In the genomic region with DNA sequence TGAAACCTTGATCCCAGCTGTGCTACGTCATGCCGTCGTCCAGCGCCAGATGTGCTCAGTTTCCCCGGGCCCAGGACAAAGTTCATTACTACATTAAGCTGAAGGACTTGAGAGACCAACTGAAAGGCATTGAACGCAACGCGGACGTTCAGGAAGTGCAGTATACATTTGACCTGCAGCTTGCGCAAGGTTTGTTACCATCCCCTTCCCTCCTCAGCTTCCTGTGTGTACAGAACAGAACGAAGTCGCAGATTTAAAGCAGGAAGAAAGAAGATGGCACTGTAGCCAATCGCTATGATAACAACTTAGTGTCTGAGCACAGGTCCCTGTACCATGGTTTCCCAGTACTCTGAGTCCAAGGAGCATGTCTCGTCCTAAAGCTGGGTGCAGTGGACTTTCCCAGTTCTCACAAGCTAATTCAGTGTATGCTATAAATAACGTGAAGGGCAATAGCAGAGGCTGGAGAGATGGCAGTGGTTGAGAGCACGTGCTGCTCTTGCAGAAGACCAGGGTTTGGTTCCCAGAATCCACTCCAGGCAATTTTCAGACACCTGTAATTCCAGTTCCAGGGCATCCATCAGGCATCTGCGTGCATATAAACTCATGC, we compare ENCODE assay signal across 19 mouse cellular contexts. TPM values are rescaled to one million over a fixed set of nuclear protein-coding genes. Genes with fewer than 3 reads are reported as not detected.
DNase-seq lines count a peak whose midpoint lies in the region; ATAC-seq and TF ChIP-seq lines count a peak whose summit lies in the region.
"Had no signal": no experiment of that assay in that cellular context is flagged by ENCODE, and none has a peak within 500 bp of the region (broad histone marks: within the 10 kb centered on the region; RNA-seq: fewer than 3 reads in every experiment).

No protein-coding gene starts in this region.

- 65% methylated on average over 17 of the region's 17 CpGs for WGBS in liver, postnatal 0 days (ENCODE audit: insufficient replicate concordance)
- 70% methylated on average over 17 of the region's 17 CpGs for WGBS in liver, embryonic 12.5 days (ENCODE audit: insufficient replicate concordance)

- peak; percentile 43; the same call in 1 of the 2 replicates for ATAC-seq in liver, postnatal 0 days
- no peak for ATAC-seq in liver, embryonic 12.5 days
- peak; percentile 99 for ATAC-seq in granulocyte monocyte progenitor cell, adult 5-6 weeks (replicated peaks; ENCODE audit: poor library complexity, severe bottlenecking)
- peak; percentile 77 for ATAC-seq in neutrophil, adult 5-6 weeks (ENCODE audit: extremely low read depth, insufficient number of reproducible peaks, low FRiP score, poor library complexity, severe bottlenecking)
- ATAC-seq: forebrain, embryonic 16.5 days had no signal

- H3K27ac ChIP-seq in liver, postnatal 0 days (ENCODE audit: low read depth): no peak overlapping the region
- H3K27ac ChIP-seq in liver, embryonic 12.5 days: no peak overlapping the region
- H3K27ac ChIP-seq: embryonic facial prominence, embryonic 13.5 days; forebrain, embryonic 12.5 days; gastrocnemius, adult 2 months; heart, adult 2 months; hindbrain, embryonic 15.5 days had no signal

- H3K9me3 ChIP-seq in liver, postnatal 0 days (ENCODE audit: low read length): no peaks in the 10 kb centered on the region
- no peaks in the 10 kb centered on the region for H3K9me3 ChIP-seq in liver, embryonic 12.5 days (replicated peaks)
- H3K9me3 ChIP-seq: embryonic facial prominence, embryonic 13.5 days; forebrain, embryonic 12.5 days; heart, embryonic 12.5 days; hindbrain, embryonic 15.5 days had no signal

- TF ChIP-seq EP300 in liver, postnatal 0 days (IDR thresholded peaks at IDR 0.05; ENCODE audit: low read depth): no peak

- H3K9ac ChIP-seq in liver, postnatal 0 days (replicated peaks): no peak overlapping the region
- H3K9ac ChIP-seq in liver, embryonic 12.5 days: no peak overlapping the region
- H3K9ac ChIP-seq: embryonic facial prominence, embryonic 13.5 days; forebrain, embryonic 12.5 days; heart, embryonic 12.5 days; hindbrain, embryonic 15.5 days had no signal

- 0 out of 2 replicates have a peak overlapping the region, but pooled peaks have one; percentile 22 for H3K4me2 ChIP-seq in liver, postnatal 0 days (ENCODE audit: low read depth, low read length)
- no peak overlapping the region for H3K4me2 ChIP-seq in liver, embryonic 12.5 days
- H3K4me2 ChIP-seq: embryonic facial prominence, embryonic 13.5 days; forebrain, embryonic 12.5 days; heart, embryonic 12.5 days; hindbrain, embryonic 15.5 days had no signal

- peaks cover 46% of the 10 kb centered on the region for H3K36me3 ChIP-seq in liver, postnatal 0 days (replicated peaks; ENCODE audit: insufficient read depth, low read length)
- peaks cover 75% of the 10 kb centered on the region for H3K36me3 ChIP-seq in liver, embryonic 12.5 days

- no peaks in the 10 kb centered on the region for H3K4me1 ChIP-seq in liver, postnatal 0 days (ENCODE audit: insufficient read depth)
- no peaks in the 10 kb centered on the region for H3K4me1 ChIP-seq in liver, embryonic 12.5 days
- H3K4me1 ChIP-seq: embryonic facial prominence, embryonic 13.5 days; forebrain, embryonic 12.5 days; heart, embryonic 12.5 days; hindbrain, embryonic 15.5 days had no signal

- no peaks in the 10 kb centered on the region for H3K27me3 ChIP-seq in liver, postnatal 0 days (ENCODE audit: insufficient read depth, low read length)
- no peaks in the 10 kb centered on the region for H3K27me3 ChIP-seq in liver, embryonic 12.5 days (replicated peaks)
- H3K27me3 ChIP-seq: embryonic facial prominence, embryonic 13.5 days; forebrain, embryonic 12.5 days; heart, embryonic 12.5 days; hindbrain, embryonic 15.5 days had no signal

- DNase-seq in heart, adult 11 months: peak; percentile 87
- DNase-seq in heart, adult 9 months (ENCODE audit: low spot score in 2 of 2): no peak
- no peak for DNase-seq in liver, postnatal 0 days
- no peak for DNase-seq in spleen, postnatal 10 days (ENCODE audit: low spot score in 2 of 2)
- no peak for DNase-seq in lung, postnatal 36 days
- DNase-seq: adrenal gland, postnatal 10 days; cerebellum, adult 8-10 months; cerebellum, postnatal 14 days; gastrocnemius, adult 2 months; gastrocnemius, postnatal 25 days; heart, adult 2 months had no signal

- no peak overlapping the region for H3K4me3 ChIP-seq in liver, postnatal 0 days (ENCODE audit: low read depth, low read length)
- no peak overlapping the region for H3K4me3 ChIP-seq in liver, embryonic 12.5 days
- H3K4me3 ChIP-seq: embryonic facial prominence, embryonic 13.5 days; forebrain, embryonic 12.5 days; gastrocnemius, adult 2 months; heart, adult 2 months; heart, embryonic 12.5 days; hindbrain, embryonic 15.5 days had no signal

- no peak for TF ChIP-seq CTCF in liver, postnatal 0 days (IDR thresholded peaks at IDR 0.05; ENCODE audit: low read depth)

RNA-seq across cellular contexts. Expression of a gene that starts 17.7 kb away (rescaled TPM):
- 20.8 and 22.3 TPM in 2 replicates for polyA plus RNA-seq in liver, postnatal 0 days (2015; fragmentation: Nextera tagmentation; extraction: Ambion mirVana)
- 74.1 and 79.9 TPM in 2 replicates for polyA plus RNA-seq in liver, embryonic 12.5 days (2016; fragmentation: Nextera tagmentation; extraction: Ambion mirVana)
- total RNA-seq in granulocyte monocyte progenitor cell, adult 5-6 weeks (2014; fragmentation: Nextera tagmentation): 48.9 and 76.4 TPM in 2 replicates
- total RNA-seq in granulocyte monocyte progenitor cell, adult 5-6 weeks (2017): 97.3 and 102 TPM in 2 replicates
- 33.5 and 47.0 TPM in 2 replicates for total RNA-seq in neutrophil, adult 5-6 weeks (2017)

RNA-seq across cellular contexts. Expression of a gene that starts 24.3 kb away (rescaled TPM):
- 31.4 and 39.7 TPM in 2 replicates for polyA plus RNA-seq in liver, postnatal 0 days (2015; fragmentation: Nextera tagmentation; extraction: Ambion mirVana)
- polyA plus RNA-seq in liver, embryonic 12.5 days (2016; fragmentation: Nextera tagmentation; extraction: Ambion mirVana): 55.1 and 58.8 TPM in 2 replicates
- total RNA-seq in granulocyte monocyte progenitor cell, adult 5-6 weeks (2014; fragmentation: Nextera tagmentation): 67.2 and 73.5 TPM in 2 replicates
- 75.8 and 104 TPM in 2 replicates for total RNA-seq in granulocyte monocyte progenitor cell, adult 5-6 weeks (2017)
- total RNA-seq in neutrophil, adult 5-6 weeks (2017): 12.8 and 26.3 TPM in 2 replicates

RNA-seq across cellular contexts. Expression of a gene that starts 43.1 kb away (rescaled TPM):
- 0.12 and 0.25 TPM in 2 replicates for polyA plus RNA-seq in liver, postnatal 0 days (2015; fragmentation: Nextera tagmentation; extraction: Ambion mirVana)
- 0.44 and 0.74 TPM in 2 replicates for polyA plus RNA-seq in liver, embryonic 12.5 days (2016; fragmentation: Nextera tagmentation; extraction: Ambion mirVana)
- total RNA-seq in granulocyte monocyte progenitor cell, adult 5-6 weeks (2014; fragmentation: Nextera tagmentation): 1.6 TPM in 1 of 2 replicates, not detected in the other
- 1.8 and 2.5 TPM in 2 replicates for total RNA-seq in granulocyte monocyte progenitor cell, adult 5-6 weeks (2017)
- 0.93 TPM in 1 of 2 replicates, not detected in the other for total RNA-seq in neutrophil, adult 5-6 weeks (2017)

RNA-seq across cellular contexts. Expression of a gene that starts 48.7 kb away (rescaled TPM):
- 9.3 and 11.9 TPM in 2 replicates for polyA plus RNA-seq in liver, postnatal 0 days (2015; fragmentation: Nextera tagmentation; extraction: Ambion mirVana)
- 18.1 and 20.2 TPM in 2 replicates for polyA plus RNA-seq in liver, embryonic 12.5 days (2016; fragmentation: Nextera tagmentation; extraction: Ambion mirVana)
- 14.8 and 31.5 TPM in 2 replicates for total RNA-seq in granulocyte monocyte progenitor cell, adult 5-6 weeks (2014; fragmentation: Nextera tagmentation)
- total RNA-seq in granulocyte monocyte progenitor cell, adult 5-6 weeks (2017): 19.6 and 22.1 TPM in 2 replicates
- total RNA-seq in neutrophil, adult 5-6 weeks (2017): 34.3 and 37.1 TPM in 2 replicates
